Mouse (Mus musculus): ENCODE data around the gene Nup43.
"Not testable (repeated sequence)": the region's sequence is repeated elsewhere in the genome, so short reads cannot be mapped to it uniquely, and the experiment has no call there.

Nup43 gene

DNA sequence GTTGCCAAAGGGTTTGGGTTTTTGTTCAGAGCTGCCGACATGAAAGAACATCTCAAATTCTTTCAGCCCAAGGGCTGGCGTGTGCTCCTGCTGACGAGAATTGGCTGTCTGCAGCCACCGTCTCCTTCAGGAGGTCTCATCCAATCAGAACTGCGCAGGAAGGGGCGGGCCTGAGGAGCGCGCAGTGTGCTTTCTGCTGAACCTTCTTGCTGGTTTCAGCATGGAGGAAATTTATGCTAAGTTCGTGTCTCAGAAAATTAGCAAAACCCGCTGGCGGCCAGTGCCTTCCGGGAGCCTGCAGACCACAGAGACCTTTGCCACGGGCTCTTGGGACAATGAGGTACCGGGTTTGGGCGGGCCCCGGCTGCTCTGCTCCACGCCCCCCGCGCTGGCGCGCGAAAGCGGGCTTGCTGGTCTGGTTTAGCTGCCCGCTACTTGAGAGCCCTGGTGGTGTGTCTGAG lies at the start of gene Nup43:
Gene Nup43, plus strand, starts transcription at position 162 of the 461 bp plus-strand sequence.
- DNase-seq (ENCODE audit: inconsistent age in 2 of 2, low spot score in 1 of 2), result peak; percentile 91 to 97

DNA sequence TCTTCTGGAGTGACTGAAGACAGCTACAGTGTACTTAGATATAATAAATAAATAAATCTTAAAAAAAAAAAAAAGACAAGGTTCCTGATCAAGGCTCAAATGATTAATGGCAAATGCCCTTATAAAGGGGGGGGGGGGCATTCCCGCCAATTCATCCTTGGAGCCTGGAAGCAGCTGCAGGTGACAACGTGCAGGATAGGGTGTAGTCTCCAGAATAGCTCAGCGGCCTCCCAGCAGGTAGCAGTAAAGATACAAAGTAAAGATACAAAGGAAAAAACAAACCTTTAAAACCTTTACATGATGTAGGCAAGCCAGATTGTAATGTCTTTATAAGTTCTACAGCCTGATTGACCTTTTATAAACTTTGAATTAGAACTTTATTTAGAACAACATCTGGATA lies 49.7 kb upstream of the Nup43 start:
- not testable (repeated sequence) for DNase-seq (ENCODE audit: inconsistent age in 2 of 2, low spot score in 1 of 2)

DNA sequence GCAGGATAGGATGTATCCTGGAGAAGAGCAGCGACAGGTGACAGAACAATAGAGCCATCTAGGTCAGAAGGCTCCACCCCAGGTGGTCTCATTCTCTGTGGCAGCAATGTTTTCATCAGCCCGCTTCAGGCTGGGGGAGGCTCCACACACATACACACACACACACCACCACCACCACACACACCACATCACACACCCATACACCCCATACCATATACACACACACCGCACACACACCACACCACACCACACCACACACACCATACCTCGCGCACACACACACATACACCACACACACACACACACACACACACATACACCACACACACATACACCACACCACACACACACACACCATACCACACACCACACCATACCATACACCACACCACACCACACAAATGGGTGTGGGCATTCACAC lies 47.5 kb upstream of the Nup43 start:
- DNase-seq (ENCODE audit: inconsistent age in 2 of 2, low spot score in 1 of 2), result no peak

DNA sequence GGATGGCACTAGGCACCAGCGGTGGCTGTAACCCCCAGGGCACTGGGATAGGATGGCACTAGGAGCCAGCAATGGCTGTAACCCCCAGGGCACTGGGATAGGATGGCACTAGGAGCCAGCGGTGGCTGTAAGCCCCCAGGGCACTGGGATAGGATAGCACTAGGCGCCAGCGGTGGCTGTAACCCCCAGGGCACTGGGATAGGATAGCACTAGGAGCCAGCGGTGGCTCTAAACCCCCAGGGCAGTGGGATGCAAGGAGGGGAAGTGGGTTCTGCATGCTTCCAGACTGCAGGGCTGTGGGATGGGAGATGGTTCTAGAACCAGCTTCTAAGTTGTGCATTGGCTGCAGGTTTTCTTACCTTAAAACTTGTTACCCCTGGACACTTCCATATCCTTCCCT lies 46.6 kb upstream of the Nup43 start:
- DNase-seq (ENCODE audit: inconsistent age in 2 of 2, low spot score in 1 of 2), result no peak

DNA sequence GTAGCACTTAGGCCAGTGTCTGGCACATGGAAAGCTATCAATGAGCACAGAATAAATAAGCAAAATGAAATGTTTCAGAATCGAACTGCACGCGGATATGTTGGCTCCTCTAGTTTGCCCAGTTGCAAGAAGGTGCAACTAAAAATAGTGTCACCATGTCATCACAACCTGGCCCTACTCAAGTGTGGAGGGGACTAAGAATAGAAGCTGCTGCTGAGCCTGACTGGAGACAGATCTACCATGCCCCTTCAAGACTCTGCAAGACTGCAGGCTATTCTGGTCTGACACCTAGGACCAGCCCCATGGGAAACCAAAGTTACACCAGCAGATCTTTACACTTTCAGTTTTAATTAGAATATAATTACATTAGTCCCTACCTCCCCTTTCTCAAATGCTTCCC lies 44.9 kb upstream of the Nup43 start:
- no peak for DNase-seq (ENCODE audit: inconsistent age in 2 of 2, low spot score in 1 of 2)

DNA sequence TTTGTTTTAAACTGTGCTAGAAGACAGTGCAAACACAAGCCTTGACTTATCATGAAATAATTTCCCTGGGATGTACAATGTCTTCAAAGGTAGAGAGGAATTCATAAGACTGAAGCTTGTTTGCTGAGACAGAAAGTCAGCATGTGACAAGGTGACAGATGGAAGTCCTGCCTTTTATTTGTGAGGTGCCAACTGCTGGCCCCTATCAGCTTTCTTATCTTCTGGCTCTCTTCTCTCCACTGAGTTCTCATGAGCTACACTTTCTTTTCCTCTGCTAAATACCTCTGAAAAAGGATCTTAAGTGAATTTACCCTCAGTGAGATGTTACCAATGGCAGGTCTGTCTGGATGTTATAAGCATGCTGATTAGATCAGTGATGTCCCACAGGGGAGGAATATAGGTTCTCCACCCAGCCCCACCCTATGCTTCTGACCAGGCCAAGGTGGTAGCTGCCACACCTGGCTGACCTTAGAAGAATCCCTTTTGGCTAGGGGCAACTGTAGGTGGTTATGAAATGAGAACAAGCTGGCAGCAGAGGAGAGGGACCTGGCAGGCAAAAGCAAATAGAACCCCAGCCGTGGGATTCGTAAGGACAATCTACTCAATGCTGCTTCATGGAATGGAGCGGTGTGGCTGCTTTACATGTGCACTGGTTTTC lies 43.3 kb upstream of the Nup43 start:
- DNase-seq (ENCODE audit: inconsistent age in 2 of 2, low spot score in 1 of 2), result no peak

DNA sequence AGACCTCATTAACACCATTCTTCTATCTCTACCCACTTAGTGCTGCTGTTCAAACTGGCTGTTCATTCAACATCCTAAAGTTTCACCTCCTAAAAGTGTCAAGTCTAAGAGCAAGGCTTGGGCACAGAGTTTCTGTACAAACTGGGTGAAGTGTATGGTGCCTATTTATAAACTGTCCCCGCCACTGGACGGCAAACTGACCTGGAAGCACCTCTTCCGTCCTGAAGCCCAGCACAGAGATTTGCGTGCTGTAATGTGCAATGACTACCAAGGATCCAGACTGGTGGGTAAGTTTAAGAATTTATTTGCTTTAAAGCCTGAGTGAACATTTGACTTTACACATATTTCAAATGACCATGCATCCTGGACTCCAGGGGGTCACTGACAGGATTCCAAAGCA lies 38.2 kb upstream of the Nup43 start:
- DNase-seq (ENCODE audit: inconsistent age in 2 of 2, low spot score in 1 of 2), result no peak

DNA sequence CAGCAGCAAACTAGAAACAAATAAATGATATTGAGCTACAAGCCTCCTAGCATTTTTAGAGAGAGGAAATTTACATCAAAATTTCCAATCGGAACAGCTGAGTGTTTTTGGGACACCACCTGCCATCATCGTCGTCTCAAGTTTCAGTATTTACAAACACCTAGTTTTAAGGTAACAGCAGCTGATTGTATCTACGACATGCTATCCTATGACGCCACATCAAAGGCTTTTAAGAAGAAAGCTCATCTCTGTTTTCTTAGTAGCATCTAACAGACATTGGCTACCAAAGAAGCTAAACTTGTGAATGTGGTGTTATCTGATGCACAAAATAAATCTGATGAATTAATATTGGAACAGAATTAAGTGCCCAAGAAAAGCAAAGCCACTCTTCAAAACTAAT lies 37.0 kb upstream of the Nup43 start:
- no peak for DNase-seq (ENCODE audit: inconsistent age in 2 of 2, low spot score in 1 of 2)

DNA sequence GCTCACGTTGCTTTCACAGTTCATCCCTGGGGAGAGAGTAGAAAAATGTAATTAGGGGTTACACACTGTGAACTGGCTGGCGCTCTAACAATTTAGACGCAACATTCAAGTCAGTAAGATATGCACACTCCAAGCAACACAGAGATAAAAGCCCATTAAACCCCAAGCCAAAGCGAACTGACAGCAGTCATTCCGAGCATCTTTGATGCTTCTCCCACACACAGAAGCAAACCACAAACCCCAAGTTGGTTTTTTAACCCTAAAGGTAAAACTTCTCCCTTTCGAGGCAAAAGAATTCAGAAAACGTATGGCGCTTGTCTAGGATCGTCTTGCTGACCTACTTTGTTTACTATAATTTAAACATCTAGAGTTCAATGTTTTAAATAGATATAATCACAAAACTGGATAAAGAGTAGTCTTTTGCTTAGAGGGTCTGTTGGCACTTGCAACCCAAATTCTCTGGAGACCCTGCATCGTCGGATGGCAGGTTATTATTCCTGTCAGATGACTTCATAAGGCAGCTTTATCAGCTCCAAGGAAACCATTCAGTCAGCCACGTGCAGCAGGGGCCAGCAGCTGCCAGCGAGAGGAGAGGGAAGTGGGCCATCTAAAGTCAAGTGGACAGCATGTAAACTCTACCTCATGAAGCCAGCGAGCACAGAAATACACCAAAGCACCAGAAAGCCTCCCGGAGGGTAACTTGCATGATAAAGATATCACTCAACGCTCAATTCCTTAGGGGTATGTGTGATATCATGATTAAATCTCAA lies 36.2 kb upstream of the Nup43 start:
- DNase-seq (ENCODE audit: inconsistent age in 2 of 2, low spot score in 1 of 2), result no peak

DNA sequence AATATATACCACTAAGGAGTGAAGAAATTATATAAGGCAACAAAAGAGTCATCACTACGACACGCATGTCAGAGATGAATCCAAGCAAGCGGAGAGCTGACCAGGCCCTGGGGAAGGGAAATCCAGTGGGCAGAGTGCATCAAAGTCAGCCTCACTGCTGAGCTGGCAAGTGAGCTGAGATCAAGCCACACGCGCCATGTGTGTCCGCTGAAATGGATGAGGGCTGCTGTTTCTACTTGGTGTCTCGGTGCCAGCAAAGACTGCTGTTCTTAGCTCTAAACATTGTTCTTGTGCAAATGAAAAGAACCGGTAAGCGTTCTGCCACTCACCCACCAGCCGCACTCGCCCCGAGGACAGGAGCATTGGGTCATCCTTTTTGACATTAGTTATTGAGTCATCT lies 26.9 kb upstream of the Nup43 start:
- no peak for DNase-seq (ENCODE audit: inconsistent age in 2 of 2, low spot score in 1 of 2)

DNA sequence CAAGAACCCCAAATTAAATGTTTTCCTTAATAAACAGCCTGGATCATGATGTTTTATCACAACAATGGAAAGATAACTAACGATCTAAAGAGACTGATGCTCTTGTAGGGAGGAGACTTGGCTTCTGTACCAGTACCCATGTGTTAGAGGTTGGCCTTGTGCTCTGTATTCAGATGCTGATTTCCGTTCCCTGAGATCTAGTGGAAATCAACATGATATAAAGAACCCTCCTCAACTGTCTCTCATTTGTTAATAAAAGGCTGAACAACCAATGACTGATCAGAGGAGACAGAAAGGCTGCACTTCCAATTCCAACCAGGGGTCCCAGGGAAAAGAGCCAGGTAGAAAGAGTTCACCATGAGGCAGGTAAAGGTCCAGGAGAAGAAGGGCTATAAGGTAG lies 21.4 kb upstream of the Nup43 start:
- DNase-seq (ENCODE audit: inconsistent age in 2 of 2, low spot score in 1 of 2), result no peak

DNA sequence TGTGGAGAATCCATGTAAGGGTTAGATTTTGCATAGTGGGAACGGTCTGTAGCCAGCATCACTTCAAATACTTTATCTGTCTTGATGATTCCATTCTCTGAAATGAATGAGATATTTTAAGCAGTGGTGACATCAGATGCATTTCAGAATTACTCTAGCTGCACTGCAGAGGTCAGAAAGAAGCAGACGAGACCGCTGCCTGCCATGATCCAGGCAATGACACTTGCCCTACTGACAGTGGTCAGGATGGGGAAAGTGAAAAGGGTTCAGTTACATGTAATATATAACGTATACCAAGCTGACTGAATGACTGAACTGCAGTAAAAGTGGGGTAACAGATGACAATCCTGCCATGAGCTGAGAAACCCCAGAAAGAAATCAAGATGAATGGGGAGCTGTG lies 18.2 kb upstream of the Nup43 start:
- no peak for DNase-seq (ENCODE audit: inconsistent age in 2 of 2, low spot score in 1 of 2)

DNA sequence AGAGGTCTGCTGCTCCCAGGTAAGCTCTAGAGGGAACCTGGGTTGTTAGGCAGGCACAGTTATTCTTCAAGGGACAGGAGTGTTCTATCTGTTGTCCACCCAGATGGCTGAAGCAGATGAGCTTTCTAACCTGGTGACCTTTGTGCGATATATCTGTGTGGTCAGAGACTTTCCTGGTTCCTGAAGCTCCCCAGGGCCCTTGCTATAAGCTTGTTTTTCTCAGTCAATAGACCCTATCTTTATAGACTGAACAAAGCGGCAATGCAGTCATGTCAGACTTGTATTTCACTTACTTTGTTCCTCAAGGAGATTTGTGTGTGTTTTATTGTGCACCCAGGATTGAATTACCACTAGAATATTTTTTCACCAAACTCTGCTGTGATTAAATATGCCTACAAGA lies 16.2 kb upstream of the Nup43 start:
- no peak for DNase-seq (ENCODE audit: inconsistent age in 2 of 2, low spot score in 1 of 2)

DNA sequence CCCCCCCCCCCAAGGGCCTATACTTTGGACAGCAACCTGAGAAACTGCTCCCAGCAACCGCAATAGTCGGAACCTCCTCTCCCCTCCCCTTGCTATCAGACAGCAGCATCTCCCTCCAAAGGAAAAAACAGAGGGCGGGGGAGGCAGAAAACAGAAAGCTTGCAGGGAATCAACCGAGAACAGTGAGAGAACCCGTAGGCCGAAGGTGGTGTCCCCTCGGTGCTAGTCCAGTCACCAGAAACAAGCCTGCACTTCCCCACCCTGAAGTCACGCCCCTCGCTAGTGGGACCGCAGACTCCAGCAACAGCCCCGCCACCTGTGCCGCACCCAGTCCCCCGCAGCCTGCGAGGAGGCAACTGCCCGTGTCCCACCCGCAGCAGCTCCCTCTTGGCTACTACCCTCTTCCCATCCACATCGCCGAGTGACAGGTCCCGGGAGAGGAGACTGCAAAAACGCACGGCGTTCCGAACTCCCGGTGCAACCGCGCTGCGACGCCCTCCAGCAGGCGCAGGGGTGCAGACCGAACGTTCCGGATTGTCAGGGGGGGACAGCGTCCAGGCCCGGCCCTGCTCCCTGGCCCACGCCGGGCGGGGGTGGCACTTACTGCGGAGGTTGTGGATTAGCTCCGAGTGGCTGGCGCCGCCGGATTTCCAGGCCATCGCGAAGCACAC lies 4.7 kb upstream of the Nup43 start:
- no peak for DNase-seq (ENCODE audit: inconsistent age in 2 of 2, low spot score in 1 of 2)

DNA sequence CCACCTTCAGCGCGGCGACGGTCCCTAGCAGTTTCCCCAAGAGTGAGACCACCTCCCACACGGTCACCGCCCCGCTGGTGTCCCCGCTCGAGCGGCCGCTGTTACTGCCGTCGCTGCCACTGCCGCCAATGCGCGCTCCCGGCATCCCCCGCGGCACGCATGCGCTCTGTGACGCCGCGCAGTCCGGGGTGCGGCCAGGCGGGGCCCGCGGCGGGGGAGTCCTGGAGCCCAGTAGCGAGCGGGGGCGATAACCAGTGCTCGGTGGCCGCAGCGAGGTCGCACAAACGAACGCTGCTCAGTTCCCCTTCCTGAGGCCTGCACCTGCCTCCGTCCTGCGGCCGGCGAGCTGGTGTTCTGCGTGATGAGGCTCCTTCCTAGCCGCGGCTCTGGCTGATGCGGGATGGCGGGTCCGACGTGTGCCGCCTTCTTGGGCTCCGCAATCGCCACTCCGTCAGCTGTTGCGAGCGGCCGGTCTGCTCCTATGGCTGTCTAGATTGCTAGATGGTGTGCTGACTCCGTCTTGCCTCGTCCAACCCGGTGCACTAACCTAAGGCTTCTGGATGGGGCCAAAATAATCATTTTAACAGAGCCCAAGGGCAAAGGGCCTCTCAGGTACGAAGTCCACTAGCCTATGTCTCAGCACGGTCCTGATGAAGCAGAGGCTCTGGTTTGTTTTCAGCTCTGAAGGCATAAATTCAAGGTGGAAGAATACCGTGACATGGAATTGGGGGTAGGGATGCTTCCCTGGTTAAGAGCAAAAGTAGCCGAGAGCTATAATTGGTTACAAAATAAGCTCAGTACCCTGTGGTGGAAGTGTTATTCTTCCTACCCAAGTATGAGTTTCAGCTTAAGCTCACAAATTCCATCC lies 3.9 kb upstream of the Nup43 start:
- peak; percentile 95 to 98 for DNase-seq (ENCODE audit: inconsistent age in 2 of 2, low spot score in 1 of 2)

DNA sequence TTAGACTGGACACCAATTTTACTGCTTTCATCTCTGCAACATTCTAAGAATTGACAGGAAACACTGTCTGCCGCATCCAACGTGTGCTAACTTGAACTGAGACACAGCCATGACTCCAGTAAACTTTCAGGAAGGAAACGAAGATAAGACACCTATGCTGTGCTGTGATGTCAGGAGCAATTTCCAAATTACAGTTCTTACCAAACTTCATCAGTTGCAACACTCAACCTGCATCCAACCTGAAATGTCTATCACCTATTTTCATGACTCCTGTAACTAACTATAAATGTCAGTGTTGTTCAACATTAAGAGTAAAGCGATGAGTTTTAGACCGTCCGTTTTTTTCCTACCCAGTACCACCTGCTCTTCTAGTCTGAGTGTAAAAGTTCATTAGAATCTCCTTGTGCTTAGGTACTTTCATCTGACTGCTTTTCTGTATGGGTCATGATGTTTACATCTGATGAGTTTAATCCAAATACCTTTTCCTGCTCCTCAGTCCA lies 3.2 kb upstream of the Nup43 start:
- DNase-seq (ENCODE audit: inconsistent age in 2 of 2, low spot score in 1 of 2), result no peak

DNA sequence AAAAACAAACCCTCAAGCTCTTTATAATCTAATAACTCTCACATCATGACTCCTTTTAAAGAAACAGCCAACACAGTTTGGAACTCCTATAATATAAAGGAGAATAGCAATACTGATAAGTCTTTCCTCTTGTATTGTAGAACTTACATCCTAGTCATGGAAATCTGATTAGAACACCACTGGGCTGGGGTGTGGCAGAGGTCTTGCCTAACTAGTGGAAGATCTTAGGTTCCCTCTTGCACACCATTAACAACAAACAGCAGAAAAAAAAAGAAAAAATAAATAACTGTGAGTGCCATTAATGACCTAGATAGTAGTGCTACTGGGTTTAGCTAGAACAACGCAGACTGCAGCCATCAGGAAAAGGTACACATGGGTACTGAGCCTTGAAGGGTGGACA lies 2.4 kb upstream of the Nup43 start:
- no peak for DNase-seq (ENCODE audit: inconsistent age in 2 of 2, low spot score in 1 of 2)

DNA sequence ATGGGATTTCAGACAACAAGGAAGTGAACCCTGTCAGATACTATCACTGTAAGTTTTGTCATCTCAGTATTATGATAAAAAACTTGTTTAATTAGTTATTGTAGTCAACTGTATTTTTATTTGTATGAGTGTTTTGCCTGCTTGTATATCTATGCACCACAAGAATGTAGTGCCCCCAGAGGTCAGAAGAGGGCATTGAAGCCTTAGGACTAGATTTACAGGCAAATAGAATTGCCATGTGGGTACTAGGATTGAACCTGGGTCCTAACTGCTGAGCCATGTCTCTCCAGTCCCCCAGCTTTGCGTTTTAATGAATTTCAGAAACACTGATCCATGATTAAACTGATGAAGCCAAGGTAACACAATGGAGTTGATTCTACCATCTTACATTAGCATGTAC lies 6.4 kb downstream of the Nup43 start:
- DNase-seq (ENCODE audit: inconsistent age in 2 of 2, low spot score in 1 of 2), result peak in 1 of 2 experiments; percentile 59

DNA sequence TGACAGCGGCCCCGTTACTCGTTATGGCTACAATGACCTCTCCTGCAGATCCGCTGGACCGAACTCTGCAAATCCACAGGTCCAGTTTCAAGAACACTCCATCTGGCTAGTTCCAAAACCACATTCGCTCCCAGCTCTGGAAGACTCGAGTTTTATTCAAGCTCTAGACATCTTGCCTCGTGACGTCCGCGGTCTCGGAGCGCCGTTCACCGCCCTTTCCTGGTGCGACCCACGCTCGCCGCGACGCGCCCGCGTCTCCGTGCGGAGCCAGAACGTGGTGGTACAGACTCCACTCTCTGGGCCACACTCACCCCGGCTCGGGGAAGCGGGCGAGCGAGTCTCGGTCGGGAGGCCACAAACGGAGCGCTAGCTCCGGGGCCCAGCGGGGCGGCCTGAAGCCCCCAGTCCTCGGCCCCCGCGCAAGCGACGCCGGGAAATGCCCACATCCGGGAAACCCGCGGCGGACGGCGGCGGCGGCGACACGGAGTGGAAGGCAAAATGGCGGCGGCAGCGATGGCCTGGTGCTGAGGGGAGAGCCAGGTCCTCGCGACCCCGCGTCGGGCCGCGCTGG lies 13.5 kb downstream of the Nup43 start, which contains the start of the genes Pcmt1 and Lats1:
Gene Pcmt1, minus strand, starts transcription at position 406 of the 571 bp plus-strand sequence.
Gene Lats1, plus strand, starts transcription at position 484 of the 571 bp plus-strand sequence.
- peak; percentile 90 to 97 for DNase-seq (ENCODE audit: inconsistent age in 2 of 2, low spot score in 1 of 2)

DNA sequence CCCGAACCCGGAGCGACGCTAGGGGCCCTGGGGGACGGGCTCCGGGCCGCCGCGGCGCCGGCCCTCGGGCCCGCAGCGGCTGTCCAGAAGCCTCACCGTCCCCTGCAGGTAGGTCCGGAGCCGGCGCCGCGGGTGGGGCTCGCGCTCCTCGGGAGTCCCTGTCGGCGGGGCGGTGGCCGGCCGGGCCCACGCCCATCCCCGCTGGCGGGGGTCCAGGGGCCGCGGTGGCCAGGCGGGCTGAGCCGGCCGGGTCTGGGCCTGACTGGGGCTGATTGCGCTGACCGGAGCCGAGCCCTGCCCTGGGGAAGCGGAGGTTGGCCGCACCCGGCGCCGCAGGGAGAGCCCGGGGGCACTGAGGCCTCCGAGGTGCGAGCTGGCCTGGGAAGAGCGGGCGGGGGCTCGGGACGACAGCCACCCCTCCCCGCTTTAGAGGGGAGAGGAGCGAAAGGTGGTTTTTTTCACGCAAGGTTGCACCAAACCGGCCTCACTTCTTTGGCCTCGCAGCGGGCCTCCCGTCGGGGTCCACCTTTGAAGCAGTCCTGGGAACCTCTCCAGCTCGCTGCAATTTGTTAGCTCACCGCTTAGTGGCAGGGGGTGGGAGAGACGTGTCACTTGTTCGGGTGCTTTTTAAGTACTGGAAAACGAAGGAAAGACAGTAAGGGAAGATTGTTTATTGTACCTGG lies 14.2 kb downstream of the Nup43 start:
- peak; percentile 80 to 93 for DNase-seq (ENCODE audit: inconsistent age in 2 of 2, low spot score in 1 of 2)

Data from adrenal gland, adult (tissue).